Mouse (Mus musculus): ENCODE measurements around the gene Cfap97.

GRCm38 (mm10) chr8:46143470-46143869, 8.1 kb upstream of the Cfap97 start:
- no peak for TF ChIP-seq CTCF (IDR thresholded peaks at IDR 0.05; ENCODE audit: insufficient read depth, low read depth, low read length)
- no peak for TF ChIP-seq POLR2A (IDR thresholded peaks at IDR 0.05; ENCODE audit: insufficient read depth, low read depth, low read length)
